Mouse (Mus musculus) frontal cortex, adult 2 months (tissue): ENCODE data around the gene Dmd. TPM values are rescaled to one million over a fixed set of nuclear protein-coding genes. Genes with fewer than 3 reads are reported as not detected.

Experiments used
- DNase-seq, 2 experiments: peaks; one replicate each; pipeline ENCODE4 v3.0.0; 2022; ENCODE audit warnings: low spot score in 1 of 2; ENCODE audit errors: extremely low spot score in 1 of 2
- polyA plus RNA-seq: library from polyadenylated mRNA; depleted of rRNA; stranded (reverse); fragments of >200 nt; gene quantifications from 2 replicates; pipeline ENCODE4 v1.2.3, GENCODE M21; 2012

The Dmd gene
- polyA plus RNA-seq, 1 experiment: 43.5 TPM

DNA sequence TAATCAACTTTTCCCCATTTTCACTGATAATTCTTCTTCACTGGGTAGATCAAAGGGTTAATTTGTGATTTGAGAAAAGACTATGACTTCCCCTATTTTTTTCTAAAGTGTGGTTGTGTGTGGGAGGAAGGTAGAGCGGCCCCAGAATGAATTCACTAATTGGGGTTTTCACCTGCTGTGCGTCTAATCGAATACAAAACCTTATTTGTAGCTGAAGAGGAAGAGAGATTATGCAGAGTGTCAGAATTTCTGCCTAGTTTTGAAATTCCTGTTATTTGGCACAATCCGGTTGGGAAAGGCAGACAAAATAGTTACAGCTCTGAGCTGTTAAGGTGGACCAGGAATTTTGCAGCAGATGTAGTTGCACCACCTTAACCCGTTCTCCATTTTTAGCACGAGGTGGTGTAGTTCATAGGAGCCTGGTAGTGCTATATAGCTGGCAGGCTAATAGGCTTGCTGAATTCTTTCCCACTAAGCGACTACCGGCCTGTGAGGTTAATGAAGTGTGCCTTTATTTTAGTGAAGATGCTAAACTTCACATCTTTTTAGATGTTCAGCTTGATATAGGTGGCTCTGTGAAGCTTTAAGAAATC is 2092.9 kb downstream of the Dmd start:
- no peak for DNase-seq

DNA sequence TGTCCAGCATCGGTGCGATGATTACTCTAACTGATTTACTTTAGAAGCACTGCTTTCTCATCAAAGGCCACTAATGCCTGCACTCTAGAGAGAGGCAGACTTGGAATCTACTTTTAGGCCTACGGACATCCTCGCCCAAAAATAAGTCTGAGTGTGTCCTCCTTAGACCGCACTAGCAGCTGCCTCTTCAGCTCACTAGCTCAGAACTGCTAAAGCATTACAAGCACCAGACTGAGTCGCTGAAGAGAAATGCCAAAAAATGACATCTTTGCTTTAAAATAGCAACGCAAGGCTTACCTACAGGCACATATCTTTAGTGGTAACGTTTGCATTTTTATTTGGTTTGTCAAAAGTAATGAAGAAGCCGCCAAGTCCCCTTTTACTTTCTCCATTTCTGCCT is 2098.0 kb downstream of the Dmd start:
- DNase-seq: peak; percentile 2 to 27

DNA sequence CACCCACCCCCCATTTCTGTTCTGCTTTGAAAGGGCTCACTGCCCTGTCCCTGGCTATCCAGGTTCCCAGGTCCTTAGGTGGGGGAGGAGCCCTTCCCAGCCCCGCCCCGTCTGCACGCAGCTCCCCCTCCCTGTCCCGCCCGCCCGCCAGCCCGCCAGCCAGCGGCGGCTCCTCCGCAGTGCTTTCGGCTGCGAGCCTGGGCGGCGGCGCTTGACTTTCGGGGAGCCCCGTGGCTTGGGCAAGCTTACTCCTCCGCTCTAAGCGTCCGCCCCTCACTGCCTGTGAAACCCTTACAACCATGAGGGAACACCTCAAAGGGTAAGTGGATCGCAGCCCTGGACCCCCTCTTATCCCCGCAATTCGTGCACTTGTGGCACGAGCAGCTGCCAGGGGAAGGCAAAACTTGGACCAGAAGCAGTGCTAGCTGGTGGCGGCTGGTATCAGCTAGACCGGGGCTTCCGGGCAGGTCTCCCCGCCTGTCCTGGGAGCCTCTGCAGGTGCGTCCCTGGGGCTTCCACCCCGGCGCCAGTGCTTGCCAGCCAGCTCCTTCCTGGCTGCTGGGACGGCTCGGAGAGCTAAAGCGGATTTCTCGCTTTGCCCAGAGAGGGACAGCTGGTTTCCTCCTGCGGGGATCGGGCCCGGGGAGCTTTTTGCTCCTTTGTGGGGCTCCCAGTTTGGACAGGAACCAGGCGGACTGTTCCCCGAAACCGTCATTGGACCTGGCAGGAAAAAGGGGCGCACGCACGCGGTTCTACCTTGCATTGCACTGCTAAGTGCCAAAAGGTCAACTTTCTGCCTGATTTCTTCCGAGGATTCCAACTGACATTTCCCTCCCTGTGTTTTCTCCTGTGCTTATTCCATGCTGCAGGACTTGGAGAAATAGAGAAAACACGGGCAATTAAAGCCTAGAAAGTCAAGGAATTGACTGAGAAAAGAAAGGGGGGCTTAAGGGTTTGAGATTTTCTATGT is 2099.8 kb downstream of the Dmd start:
- peak; percentile 7 to 42 for DNase-seq

DNA sequence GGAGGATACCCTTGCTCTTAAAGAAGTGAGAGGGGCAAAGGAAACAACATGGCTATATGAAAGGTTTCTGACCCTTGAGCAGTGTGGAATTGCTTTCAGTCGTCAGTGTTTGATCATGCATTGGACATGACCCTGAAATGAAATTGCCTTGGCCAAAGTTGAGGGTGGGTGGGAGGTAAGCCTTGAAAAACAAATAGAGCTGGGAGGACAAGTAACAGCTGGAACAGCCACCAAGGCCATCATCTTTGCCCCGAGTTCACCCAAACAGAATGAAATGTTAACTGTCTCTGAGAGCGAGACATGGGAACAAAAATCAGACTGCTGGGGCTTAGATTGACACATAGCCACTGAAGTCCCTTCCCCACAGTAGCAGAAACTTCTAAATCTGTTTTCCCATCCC is 2100.9 kb downstream of the Dmd start:
- DNase-seq: no peak

DNA sequence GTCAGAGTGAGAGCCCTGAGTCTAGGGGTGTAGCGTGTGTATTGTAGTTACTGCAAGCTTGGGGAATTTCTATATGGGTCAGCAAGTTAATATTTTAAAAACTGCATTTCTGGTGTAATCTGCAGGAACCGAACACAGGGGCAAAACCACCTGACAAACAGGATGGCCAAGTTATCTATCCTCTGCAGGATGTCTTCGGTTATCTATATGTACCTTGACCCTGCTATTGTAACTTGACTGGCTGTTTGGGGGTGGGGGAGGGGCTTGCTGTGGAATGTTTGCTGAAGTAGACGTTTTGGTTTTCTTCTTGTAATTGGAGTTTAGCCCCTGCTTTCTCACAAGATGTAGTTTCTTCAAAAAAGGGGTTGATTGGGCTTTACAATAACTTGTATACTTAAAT is 2124.9 kb downstream of the Dmd start:
- DNase-seq: no peak

DNA sequence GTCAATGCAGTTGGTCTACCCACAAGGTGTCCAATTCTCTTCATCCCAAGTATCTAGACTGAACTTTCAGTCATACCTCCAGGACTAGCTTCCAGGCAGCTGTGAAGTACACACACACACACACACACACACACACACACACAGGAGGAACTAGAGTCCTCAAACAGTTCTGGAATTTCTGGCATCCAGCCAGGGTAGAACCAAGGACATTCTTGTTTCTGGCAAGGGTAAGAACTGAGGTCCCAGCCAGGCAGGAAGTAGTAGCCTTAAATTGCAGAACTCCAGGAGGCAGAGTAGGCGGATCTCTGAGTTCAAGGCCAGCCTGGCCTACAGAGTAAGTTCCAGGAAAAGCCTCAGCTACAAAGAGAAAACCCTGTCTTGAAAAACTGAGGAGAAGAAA is 2128.2 kb downstream of the Dmd start:
- DNase-seq: no peak

DNA sequence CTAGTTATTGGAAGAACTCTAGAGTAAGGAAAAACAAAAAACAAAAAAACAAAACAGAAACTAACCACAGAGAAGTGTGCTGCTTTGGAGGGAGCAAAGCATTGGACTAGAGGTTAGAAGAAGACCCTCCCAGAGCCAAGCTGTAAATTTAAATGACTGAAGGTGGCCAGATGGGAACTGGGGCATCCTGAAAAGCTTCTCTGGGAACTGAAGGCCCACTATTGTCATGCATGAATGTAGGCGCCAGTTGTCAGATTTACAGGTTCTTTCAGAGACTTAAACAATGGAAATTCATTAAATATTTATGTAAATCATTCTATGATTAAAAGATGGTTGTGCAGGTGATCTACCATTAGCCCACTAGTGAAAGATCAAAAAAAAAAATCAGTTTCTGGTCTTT is 2128.9 kb downstream of the Dmd start:
- no peak for DNase-seq

DNA sequence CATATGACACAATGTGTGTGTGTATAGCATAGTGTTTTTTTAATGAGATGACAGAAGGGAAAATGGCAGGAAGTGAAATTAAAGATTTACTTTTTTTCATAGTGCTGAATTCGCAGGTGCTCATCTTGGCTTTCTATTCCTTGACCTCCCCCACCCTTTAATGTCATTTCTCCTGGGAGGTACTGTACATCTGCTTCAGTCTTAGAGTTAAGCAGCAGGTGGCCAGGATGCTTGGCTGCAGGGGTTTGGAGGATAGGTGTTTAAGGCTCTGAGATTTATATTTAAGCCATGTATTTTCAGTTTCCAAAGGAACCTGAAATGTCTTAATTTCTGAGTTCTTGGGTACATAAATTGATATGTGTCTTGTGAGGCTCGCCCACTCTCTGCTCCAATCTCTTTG is 2130.5 kb downstream of the Dmd start:
- DNase-seq: no peak

DNA sequence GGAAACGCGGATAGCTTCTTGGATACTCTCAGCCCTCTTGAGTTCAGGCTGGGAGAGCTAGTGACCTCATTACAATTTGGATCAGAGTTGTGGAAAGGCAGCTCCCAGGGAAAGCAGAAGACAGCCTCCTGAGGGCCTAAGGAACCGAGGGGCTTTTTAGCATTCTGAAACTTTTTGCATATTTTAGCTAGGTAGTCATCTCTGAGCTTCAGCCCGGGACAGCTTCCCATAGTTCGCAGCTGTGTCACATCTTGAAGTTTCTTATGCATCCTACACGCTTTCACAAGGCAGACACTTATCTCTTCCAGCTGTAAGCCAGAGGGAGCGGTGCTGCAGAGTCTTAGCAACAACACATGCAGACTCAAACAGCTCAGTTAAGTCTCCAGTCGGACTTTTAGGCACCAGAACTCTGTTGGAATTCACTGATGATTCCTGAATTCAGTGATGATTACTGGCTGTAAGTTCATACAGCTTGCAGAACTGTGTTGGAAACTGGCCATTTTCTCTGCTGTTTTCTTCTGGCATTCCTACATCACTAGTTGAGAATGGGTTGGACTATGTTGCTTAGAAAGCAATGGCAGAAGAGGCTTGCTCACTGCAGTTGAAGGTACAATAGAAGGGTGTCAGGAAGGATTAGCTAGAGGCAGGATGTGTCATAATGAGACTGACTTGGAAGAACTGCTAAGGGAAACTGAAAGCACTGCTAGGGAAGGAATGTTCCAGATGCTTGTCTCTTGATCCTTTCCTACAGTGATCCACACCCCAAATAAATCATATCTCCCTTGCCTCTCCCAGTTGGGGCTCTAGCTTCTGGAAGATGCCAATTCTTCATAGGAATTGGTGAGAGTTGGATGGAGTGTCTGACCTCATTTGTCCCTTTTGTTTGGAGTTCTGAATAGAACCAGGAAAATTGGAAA is 2135.8 kb downstream of the Dmd start:
- DNase-seq: peak; percentile 5 to 21

DNA sequence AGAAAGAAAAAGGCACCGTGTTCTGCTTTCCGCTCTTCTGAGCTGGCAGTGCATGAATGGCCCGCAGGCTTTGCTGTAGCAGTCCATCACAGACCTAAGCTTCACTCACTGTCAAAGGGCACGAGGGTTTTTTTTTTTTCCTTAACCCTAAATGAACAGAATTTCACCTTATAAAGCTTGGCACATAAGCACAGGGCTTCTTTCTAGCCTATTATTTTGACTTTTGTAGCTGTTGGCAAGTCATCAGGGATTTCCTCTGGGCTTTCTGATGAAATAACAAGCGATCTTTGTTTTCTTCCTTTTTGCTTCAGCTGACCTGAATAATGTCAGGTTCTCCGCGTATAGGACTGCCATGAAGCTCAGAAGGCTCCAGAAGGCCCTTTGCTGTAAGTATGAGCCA is 2140.8 kb downstream of the Dmd start:
- DNase-seq: no peak

DNA sequence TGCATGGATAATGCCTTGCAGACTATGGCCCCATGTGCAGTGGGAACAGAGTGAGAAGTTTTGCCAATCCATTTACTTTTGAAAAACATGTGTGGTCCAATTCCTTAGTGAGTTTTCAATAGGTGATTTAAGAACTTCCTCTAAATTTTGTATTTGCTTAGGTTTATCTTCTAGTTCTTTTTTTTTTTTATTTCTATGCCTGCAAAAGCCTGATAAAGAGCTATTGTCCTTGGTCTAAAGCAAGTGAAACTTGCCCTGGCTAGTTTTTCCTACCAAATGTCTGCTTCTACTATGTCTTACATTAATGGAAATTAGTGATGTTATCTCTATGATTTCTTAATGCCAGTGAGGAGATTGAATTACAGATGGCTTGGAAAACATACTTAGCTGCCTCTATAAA is 2144.7 kb downstream of the Dmd start:
- no peak for DNase-seq

DNA sequence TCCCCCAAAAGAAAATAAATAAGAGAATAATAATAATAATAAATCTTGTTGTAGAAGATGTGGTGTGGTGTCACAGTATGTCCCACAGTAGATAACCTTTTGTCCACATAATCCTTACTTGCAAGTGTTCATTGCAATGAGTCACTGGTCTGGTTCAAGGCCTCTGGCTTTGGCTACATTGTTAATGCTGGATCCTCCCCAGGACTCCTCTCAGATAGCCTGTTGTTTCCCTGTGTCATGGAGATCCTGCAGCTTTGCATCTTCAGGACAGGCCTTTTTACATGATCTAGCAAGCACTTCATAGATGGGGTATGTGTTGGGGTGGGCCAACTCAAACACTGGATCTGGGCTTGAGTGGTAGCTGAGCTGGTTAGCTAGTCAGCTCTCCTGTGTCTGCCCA is 2150.0 kb downstream of the Dmd start:
- no peak for DNase-seq

DNA sequence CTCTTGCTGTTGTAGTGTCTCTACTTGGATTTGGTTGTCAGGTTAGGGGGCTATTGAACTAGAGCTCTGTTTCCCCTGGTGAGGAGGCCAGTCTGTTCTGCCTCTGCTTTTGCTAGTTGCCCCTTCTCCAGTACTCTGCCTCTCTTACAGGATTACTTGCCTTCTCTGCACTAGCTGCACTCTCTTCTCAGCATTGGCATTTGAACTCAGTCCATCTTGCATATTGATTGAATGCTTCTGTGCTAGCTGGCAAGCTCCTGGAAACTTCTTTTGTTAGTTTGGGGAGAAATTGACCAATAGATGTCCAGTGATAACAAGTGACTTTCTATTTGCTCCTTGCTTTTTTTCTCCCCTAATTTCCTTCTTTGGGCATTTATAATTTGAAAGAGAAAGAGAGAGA is 2163.7 kb downstream of the Dmd start:
- peak in 1 of 2 experiments; percentile 9 for DNase-seq

DNA sequence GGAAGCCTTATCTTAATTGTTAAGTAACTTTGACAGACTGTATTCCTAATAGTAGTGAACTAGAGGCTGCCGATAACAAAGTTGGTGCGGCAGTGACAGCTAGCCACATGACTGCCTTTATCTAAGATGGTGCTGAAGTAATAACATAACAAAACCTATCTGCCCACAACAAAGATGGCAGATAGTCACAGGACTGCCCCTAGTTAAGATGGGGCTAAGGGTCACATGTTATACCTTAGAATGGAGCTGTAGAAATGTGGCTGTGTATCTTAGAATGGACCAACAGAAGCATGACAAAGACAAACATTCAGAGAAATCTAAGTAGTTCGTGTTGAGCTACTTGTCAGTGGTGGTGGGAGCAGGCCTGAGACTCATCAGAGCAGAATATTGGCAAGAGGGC is 2184.0 kb downstream of the Dmd start:
- no peak for DNase-seq

DNA sequence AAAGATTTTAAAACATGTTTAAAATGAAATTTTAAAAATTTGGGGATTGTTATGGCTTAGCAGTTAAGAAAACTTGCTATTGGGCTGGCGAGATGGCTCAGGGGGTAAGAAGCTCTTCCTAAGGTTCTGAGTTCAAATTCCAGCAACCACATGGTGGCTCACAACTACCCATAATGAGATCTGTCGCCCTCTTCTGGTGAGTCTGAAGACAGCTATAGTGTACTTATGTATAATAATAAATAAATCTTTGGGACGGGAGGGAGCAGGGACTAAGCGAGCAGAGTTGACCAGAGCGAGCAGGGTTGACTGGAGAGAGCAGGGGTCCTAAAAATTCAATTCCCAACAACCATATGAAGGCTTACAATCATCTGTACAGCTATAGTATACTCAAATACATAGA is 2188.6 kb downstream of the Dmd start:
- no peak for DNase-seq

DNA sequence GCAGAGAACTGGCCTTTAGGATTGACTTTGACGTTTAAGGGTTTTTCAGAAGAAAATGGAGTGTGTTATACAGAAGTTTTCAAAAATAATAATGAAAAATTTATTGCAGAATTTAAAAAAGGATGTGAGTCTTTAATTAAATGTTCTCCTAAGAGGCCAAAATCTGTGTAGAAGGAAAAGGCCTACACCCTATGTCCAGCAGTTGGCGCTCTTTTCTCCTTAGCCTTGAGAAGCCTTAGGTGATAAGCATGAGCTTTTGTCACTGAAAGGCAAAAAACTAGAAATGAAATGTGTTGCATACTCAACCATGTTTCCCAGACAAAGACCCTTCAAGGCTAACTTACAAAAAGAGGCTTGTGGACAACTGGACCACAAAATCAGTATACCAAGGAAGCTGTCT is 2222.6 kb downstream of the Dmd start:
- DNase-seq: no peak

DNA sequence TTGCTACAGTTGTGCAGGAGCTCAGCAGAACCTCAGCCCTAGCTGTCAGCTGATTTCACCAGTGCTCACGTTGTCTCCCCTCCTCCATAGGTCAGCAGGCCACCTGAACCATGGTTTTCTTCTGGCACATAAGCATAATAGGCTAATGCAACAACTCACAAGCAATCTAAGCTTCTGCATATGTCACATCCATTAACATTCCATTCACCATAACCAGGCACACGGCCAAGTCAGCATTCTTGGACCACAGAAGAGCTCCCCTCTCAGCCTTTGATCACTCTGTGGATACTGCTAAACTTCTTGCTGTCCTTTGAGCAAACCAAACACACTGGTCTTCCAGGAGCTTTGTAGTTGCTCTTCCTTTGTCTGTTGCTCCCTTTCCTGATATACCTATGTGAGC is 2238.9 kb downstream of the Dmd start:
- no peak for DNase-seq

DNA sequence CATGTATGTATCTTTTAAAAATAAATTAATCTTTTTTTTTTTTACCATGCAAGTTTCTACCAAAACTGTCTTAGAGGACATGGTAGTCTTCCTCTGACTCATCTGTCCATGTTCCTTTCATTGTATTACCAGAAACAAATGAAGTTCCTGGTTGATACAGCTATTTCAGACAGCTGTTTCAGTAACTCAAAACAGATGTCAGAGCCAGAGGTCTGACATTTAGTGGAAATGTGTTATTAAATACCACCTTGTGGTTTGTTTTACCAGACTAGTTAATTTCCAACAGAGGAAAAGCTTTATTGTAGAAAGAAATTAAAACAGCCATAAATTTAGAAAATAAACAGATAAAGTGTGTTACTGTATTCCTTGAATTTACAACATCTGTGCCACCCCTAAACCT is 2245.2 kb downstream of the Dmd start:
- no peak for DNase-seq

DNA sequence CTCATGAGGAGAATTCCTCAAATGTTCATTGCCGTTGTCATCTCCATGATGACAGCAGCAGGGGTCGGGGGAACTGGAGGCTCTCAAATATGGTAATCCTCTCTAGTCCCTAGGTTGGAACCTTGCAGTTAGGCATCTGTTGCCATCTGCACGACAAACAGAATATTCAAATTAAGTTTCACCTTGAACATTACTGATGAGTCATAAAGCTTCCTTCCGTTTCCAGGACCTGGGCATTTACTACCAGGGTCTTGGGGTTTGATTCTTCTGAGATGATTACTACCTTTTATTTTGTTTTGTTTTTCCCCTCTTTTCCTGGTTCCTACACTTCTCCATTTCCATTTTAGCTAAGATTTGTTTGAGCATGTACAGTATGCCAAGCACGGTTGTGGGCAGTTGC is 2249.0 kb downstream of the Dmd start:
- DNase-seq: no peak

DNA sequence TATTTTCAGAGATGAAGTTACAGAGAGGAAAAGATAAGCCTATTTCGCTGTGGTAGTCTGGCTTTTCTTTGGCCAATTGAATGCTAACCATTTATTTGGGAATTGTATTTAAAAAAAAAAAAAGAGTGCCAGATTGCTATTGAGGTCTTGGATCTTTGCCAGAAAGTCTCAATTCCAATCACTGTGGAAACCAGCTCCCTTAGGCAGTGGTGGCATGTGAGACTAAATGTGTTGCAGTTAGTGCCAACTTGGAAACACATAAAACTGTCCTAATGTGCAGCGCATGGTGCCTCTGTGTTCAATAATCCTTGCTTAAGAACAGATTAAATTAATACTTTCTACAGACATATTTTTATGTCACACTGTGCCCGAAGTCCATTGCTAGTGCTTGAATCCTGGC is 2250.7 kb downstream of the Dmd start:
- peak in 1 of 2 experiments; percentile 16 for DNase-seq

DNA sequence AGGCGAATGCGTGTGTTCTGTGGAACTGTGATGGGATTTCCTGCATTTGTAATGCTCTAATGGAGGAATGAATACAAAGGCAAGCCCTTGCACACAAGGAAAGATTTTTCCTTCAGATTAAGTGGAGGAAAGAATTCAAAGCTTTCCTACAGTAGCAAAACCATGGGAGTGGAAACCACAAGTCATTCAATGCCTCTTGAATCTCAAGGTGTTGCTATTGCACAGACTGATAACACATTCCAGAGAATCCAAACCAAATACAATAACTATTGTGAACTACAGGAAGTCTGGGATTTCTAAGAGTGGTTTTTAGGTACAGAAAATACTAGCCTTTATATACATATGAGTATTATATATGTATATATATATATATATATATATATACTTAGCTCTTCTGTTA is 2258.3 kb downstream of the Dmd start:
- DNase-seq: no peak
